Mouse (Mus musculus): ENCODE measurements around the gene Ripor2. TPM values are rescaled to one million over a fixed set of nuclear protein-coding genes. Genes with fewer than 3 reads are reported as not detected.

The Ripor2 gene
- polyA plus RNA-seq, 1 experiment = 2.0 TPM

DNA sequence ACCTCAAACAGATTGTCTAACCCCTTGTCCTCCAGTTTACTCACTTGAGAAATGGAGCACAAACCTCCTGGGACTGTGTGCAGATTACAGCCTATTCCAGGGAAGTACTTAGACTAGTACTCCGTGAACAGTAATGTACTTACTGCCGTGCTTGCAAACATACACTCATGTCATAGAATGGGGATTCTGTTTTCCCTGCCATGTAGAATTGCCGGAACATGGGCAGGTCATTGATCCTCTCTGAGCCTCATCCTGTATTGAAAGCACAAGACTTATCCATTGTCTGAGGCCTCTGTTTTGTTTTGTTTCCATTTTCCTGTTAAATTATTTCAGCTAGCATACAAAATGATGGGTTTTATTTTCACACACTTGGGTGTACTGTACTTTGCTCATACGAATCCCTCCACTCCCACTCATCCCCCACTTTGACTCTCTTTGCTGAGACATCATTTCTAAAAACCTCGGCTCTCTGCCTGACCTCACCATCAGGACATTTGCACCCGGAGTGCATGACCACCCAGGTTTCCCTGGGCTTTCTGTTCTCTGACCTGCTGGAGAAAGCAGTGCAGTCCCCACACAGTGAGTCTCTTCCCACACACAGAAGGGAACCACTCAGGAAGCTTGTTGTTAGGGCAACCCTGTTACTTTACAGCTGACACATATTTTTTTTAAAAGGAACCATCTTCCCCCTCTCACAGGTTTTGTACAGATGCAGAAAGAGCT is 35.2 kb downstream of the Ripor2 start:
- H3K4me3 ChIP-seq (ENCODE audit: low read depth, low read length) = no peak overlapping the region
- TF ChIP-seq CTCF (IDR thresholded peaks at IDR 0.05; ENCODE audit: extremely low read depth, insufficient read length, insufficient replicate concordance, low read depth, low read length) (no peak), POLR2A (IDR thresholded peaks at IDR 0.05; ENCODE audit: low read depth, low read length) (no peak)
- H3K36me3 ChIP-seq (ENCODE audit: control insufficient read depth, insufficient read depth, low read length) = no peaks in the 10 kb centered on the region
- H3K27ac ChIP-seq (ENCODE audit: insufficient read depth, low read depth, low read length) = peak overlapping the region; percentile 49; the same call in 1 of the 2 replicates
- no peaks in the 10 kb centered on the region; the same call in 1 of the 2 replicates for H3K4me1 ChIP-seq (ENCODE audit: control insufficient read depth, insufficient read depth, insufficient read length, low read length)
- WGBS = 66% methylated on average over 6 of the region's 6 CpGs
- H3K27me3 ChIP-seq (ENCODE audit: control insufficient read depth, insufficient read depth, low read length) = no peaks in the 10 kb centered on the region

DNA sequence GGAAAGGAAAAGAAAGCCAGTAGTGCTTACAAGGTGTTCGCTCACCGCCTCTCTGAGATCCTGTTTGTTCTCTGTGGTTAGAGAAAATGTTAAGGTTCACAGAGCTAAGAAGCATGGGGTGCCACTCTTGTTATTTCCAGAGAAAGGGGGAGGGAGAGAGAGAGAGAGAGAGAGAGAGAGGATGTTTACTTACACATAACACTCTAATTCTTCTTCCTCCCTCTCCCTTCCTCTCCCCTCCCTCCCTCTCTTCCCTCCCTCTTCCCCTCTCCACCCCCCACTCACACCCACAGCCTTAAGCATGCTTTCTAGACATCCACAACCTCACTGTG is 35.8 kb downstream of the Ripor2 start:
- Histone ChIP-seq H3K4me1 (ENCODE audit: control insufficient read depth, insufficient read depth, insufficient read length, low read length) (no peaks in the 10 kb centered on the region; the same call in 1 of the 2 replicates), H3K36me3 (ENCODE audit: control insufficient read depth, insufficient read depth, low read length) (no peaks in the 10 kb centered on the region), H3K27ac (ENCODE audit: insufficient read depth, low read depth, low read length) (0 out of 2 replicates have a peak overlapping the region, but pooled peaks have one; percentile 49), H3K4me3 (ENCODE audit: low read depth, low read length) (no peak overlapping the region), H3K27me3 (ENCODE audit: control insufficient read depth, insufficient read depth, low read length) (no peaks in the 10 kb centered on the region)
- 59% methylated on average over 2 of the region's 2 CpGs for WGBS
- TF ChIP-seq CTCF (IDR thresholded peaks at IDR 0.05; ENCODE audit: extremely low read depth, insufficient read length, insufficient replicate concordance, low read depth, low read length) (no peak), POLR2A (IDR thresholded peaks at IDR 0.05; ENCODE audit: low read depth, low read length) (no peak)

DNA sequence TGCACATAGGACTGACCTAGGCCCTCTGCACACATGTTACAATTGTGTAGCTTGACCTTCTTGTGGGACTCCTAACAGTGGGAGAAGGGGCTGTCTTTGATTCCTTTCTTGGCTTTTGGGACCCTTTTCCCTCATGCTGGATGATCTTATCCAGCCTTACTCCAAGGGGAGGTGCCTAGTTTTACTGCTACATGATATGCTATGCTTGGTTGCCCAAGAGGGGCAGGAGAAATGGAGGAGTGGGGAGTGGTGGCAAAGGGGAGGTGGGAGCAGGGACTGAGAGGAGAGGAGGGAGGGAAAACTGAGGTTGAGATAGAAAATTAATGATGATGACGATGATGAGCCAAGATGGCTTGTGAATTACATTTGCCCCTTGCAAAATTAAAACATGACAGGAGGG is 37.7 kb downstream of the Ripor2 start:
- WGBS = 93% methylated on average over 1 of the region's 1 CpGs
- Histone ChIP-seq H3K27ac (ENCODE audit: insufficient read depth, low read depth, low read length) (no peak overlapping the region), H3K4me3 (ENCODE audit: low read depth, low read length) (no peak overlapping the region), H3K36me3 (ENCODE audit: control insufficient read depth, insufficient read depth, low read length) (no peaks in the 10 kb centered on the region), H3K27me3 (ENCODE audit: control insufficient read depth, insufficient read depth, low read length) (no peaks in the 10 kb centered on the region), H3K4me1 (ENCODE audit: control insufficient read depth, insufficient read depth, insufficient read length, low read length) (no peaks in the 10 kb centered on the region; the same call in 1 of the 2 replicates)
- TF ChIP-seq POLR2A (IDR thresholded peaks at IDR 0.05; ENCODE audit: low read depth, low read length) (no peak), CTCF (IDR thresholded peaks at IDR 0.05; ENCODE audit: extremely low read depth, insufficient read length, insufficient replicate concordance, low read depth, low read length) (no peak)

GRCm38 (mm10) chr13:24620439-24620838 is 38.5 kb downstream of the Ripor2 start:
- no peaks in the 10 kb centered on the region for H3K27me3 ChIP-seq (ENCODE audit: control insufficient read depth, insufficient read depth, low read length)
- H3K27ac ChIP-seq (ENCODE audit: insufficient read depth, low read depth, low read length) = peak overlapping the region; percentile 37; the same call in 1 of the 2 replicates
- H3K4me3 ChIP-seq (ENCODE audit: low read depth, low read length) = no peak overlapping the region
- 41% methylated on average over 6 of the region's 6 CpGs for WGBS
- no peaks in the 10 kb centered on the region; the same call in 1 of the 2 replicates for H3K36me3 ChIP-seq (ENCODE audit: control insufficient read depth, insufficient read depth, low read length)
- TF ChIP-seq CTCF (IDR thresholded peaks at IDR 0.05; ENCODE audit: extremely low read depth, insufficient read length, insufficient replicate concordance, low read depth, low read length) = no peak
- TF ChIP-seq POLR2A (IDR thresholded peaks at IDR 0.05; ENCODE audit: low read depth, low read length) = no peak
- H3K4me1 ChIP-seq (ENCODE audit: control insufficient read depth, insufficient read depth, insufficient read length, low read length) = no peaks in the 10 kb centered on the region; the same call in 1 of the 2 replicates

DNA sequence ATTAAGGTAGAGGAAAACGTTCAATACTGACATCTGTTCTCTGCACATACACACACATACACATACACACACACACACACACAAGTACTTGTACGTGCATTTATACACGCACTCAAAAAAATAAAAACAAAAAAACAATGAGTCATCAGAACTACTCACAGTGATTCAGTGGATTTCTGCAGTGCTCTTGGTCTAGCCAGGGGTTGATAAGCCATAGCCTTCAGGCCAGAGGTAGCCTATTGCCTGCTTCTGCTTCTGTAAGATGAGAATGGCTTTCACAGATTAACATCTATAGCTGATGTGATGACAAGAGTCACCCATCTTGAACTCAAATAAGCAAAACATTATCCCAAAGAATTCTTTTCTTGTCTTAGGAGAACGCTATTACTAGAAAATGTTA is 41.6 kb downstream of the Ripor2 start:
- TF ChIP-seq POLR2A (IDR thresholded peaks at IDR 0.05; ENCODE audit: low read depth, low read length) (no peak), CTCF (IDR thresholded peaks at IDR 0.05; ENCODE audit: extremely low read depth, insufficient read length, insufficient replicate concordance, low read depth, low read length) (no peak)
- Histone ChIP-seq H3K36me3 (ENCODE audit: control insufficient read depth, insufficient read depth, low read length) (no peaks in the 10 kb centered on the region; the same call in 1 of the 2 replicates), H3K4me3 (ENCODE audit: low read depth, low read length) (no peak overlapping the region), H3K27me3 (ENCODE audit: control insufficient read depth, insufficient read depth, low read length) (no peaks in the 10 kb centered on the region), H3K4me1 (ENCODE audit: control insufficient read depth, insufficient read depth, insufficient read length, low read length) (no peaks in the 10 kb centered on the region; the same call in 1 of the 2 replicates), H3K27ac (ENCODE audit: insufficient read depth, low read depth, low read length) (no peak overlapping the region)
- WGBS = 85% methylated on average over 4 of the region's 4 CpGs

GRCm38 (mm10) chr13:24625071-24625470 is 43.1 kb downstream of the Ripor2 start:
- Histone ChIP-seq H3K4me1 (ENCODE audit: control insufficient read depth, insufficient read depth, insufficient read length, low read length) (no peaks in the 10 kb centered on the region; the same call in 1 of the 2 replicates), H3K36me3 (ENCODE audit: control insufficient read depth, insufficient read depth, low read length) (no peaks in the 10 kb centered on the region; the same call in 1 of the 2 replicates), H3K27me3 (ENCODE audit: control insufficient read depth, insufficient read depth, low read length) (no peaks in the 10 kb centered on the region), H3K27ac (ENCODE audit: insufficient read depth, low read depth, low read length) (no peak overlapping the region), H3K4me3 (ENCODE audit: low read depth, low read length) (no peak overlapping the region)
- WGBS = 77% methylated on average over 5 of the region's 5 CpGs
- TF ChIP-seq POLR2A (IDR thresholded peaks at IDR 0.05; ENCODE audit: low read depth, low read length) = no peak
- no peak for TF ChIP-seq CTCF (IDR thresholded peaks at IDR 0.05; ENCODE audit: extremely low read depth, insufficient read length, insufficient replicate concordance, low read depth, low read length)

GRCm38 (mm10) chr13:24626698-24627436 is 44.9 kb downstream of the Ripor2 start:
- Histone ChIP-seq H3K4me3 (ENCODE audit: low read depth, low read length) (no peak overlapping the region), H3K27me3 (ENCODE audit: control insufficient read depth, insufficient read depth, low read length) (no peaks in the 10 kb centered on the region; the same call in 1 of the 2 replicates), H3K27ac (ENCODE audit: insufficient read depth, low read depth, low read length) (no peak overlapping the region), H3K36me3 (ENCODE audit: control insufficient read depth, insufficient read depth, low read length) (no peaks in the 10 kb centered on the region; the same call in 1 of the 2 replicates), H3K4me1 (ENCODE audit: control insufficient read depth, insufficient read depth, insufficient read length, low read length) (no peaks in the 10 kb centered on the region)
- 94% methylated on average over 6 of the region's 6 CpGs for WGBS
- TF ChIP-seq POLR2A (IDR thresholded peaks at IDR 0.05; ENCODE audit: low read depth, low read length) (no peak), CTCF (IDR thresholded peaks at IDR 0.05; ENCODE audit: extremely low read depth, insufficient read length, insufficient replicate concordance, low read depth, low read length) (no peak)
